In genomic region chr1:84192167-84192566, GRCm38 (mm10) we compare ENCODE assay signal across 14 mouse cellular contexts.
"Had no signal": no experiment of that assay in that cellular context is flagged by ENCODE, and none has a peak within 500 bp of the region (broad histone marks: within the 10 kb centered on the region; RNA-seq: fewer than 3 reads in every experiment).

No protein-coding gene starts in this region.

- H3K4me1 ChIP-seq: midbrain, embryonic 10.5 days; midbrain, embryonic 12.5 days; midbrain, embryonic 15.5 days; neural tube, embryonic 12.5 days; stomach, embryonic 15.5 days had no signal

- ATAC-seq: midbrain, embryonic 15.5 days had no signal

- DNase-seq: lung, adult 18-20 months; lung, embryonic 14.5 days; lung, postnatal 10 days; lung, postnatal 4 days; right cerebral cortex, postnatal 14 days; thymus, adult 2 months; thymus, postnatal 25 days had no signal

- H3K27ac ChIP-seq: liver, embryonic 14.5 days; midbrain, embryonic 10.5 days; midbrain, embryonic 12.5 days; midbrain, embryonic 15.5 days; neural tube, embryonic 12.5 days; stomach, embryonic 15.5 days; stomach, postnatal 0 days had no signal

- H3K27me3 ChIP-seq: midbrain, embryonic 12.5 days; midbrain, embryonic 15.5 days; neural tube, embryonic 12.5 days; stomach, embryonic 15.5 days had no signal

- H3K4me3 ChIP-seq: midbrain, embryonic 10.5 days; midbrain, embryonic 12.5 days; midbrain, embryonic 15.5 days; neural tube, embryonic 12.5 days; stomach, embryonic 15.5 days had no signal
